Mouse (Mus musculus) lung, embryonic 14.5 days (tissue): ENCODE measurements at regions not wholly inside any gene's neighbourhood (a gene's known extent, or its start where the extent isn't known, plus 50 kb on each side); places are given as distances from the start of the nearest gene placed in this dataset.

Source experiments
- ATAC-seq: fragments of 200-750 bp; cut with Nextera tagmentation; 2 replicates; pipeline ENCODE4 v1.8.0; 2017; ENCODE audit warnings: mild to moderate bottlenecking, moderate TSS enrichment, moderate library complexity; ENCODE audit not compliant: insufficient read depth
- DNase-seq: peaks from one replicate; pipeline ENCODE4 v3.0.0-alpha.2; 2015
- H3K27ac ChIP-seq: fragments of 300-500 bp; sonication (generic); 2 replicates; pipeline ENCODE4 v1.5.1; 2014; ENCODE audit warnings: low read depth, mild to moderate bottlenecking, moderate library complexity
- H3K27me3 ChIP-seq: fragments of 300-500 bp; sonication (generic); 2 replicates; pipeline ENCODE4 v1.6.1; 2014; ENCODE audit warnings: low read length, control low read depth; ENCODE audit not compliant: insufficient read depth
- H3K36me3 ChIP-seq: fragments of 300-500 bp; sonication (generic); 2 replicates; pipeline ENCODE4 v1.6.1; 2014; ENCODE audit warnings: control low read depth; ENCODE audit not compliant: insufficient read depth
- H3K4me1 ChIP-seq: fragments of 300-500 bp; sonication (generic); 2 replicates; pipeline ENCODE4 v1.6.1; 2014; ENCODE audit warnings: antibody characterized with exemption, control low read depth; ENCODE audit not compliant: insufficient read depth
- H3K4me2 ChIP-seq: fragments of 300-500 bp; sonication (generic); 2 replicates; pipeline ENCODE4 v1.6.1; 2014; ENCODE audit warnings: mild to moderate bottlenecking
- H3K4me3 ChIP-seq: fragments of 300-500 bp; sonication (generic); 2 replicates; pipeline ENCODE4 v1.5.1; 2014; ENCODE audit warnings: low read depth, low read length
- H3K9ac ChIP-seq: fragments of 300-500 bp; sonication (generic); 2 replicates; pipeline ENCODE4 v1.6.1; 2014
- H3K9me3 ChIP-seq: fragments of 300-500 bp; sonication (generic); 2 replicates; pipeline ENCODE4 v1.6.1; 2016; ENCODE audit warnings: low read depth, low read length, control low read depth
- CTCF ChIP-seq: IDR thresholded peaks from 2 replicates; pipeline ENCODE4 v1.5.1; 2016; ENCODE audit warnings: antibody characterized with exemption, low read depth
- WGBS: fragments of 180-500 bp; shearing (Covaris S2); extraction: QIAGEN DNeasy Blood & Tissue Kit; methylation state at CpG from one replicate; pipeline ENCODE4 v1.1.7; 2014; 5-methylcytosine and 5-hydroxymethylcytosine counted together

DNA sequence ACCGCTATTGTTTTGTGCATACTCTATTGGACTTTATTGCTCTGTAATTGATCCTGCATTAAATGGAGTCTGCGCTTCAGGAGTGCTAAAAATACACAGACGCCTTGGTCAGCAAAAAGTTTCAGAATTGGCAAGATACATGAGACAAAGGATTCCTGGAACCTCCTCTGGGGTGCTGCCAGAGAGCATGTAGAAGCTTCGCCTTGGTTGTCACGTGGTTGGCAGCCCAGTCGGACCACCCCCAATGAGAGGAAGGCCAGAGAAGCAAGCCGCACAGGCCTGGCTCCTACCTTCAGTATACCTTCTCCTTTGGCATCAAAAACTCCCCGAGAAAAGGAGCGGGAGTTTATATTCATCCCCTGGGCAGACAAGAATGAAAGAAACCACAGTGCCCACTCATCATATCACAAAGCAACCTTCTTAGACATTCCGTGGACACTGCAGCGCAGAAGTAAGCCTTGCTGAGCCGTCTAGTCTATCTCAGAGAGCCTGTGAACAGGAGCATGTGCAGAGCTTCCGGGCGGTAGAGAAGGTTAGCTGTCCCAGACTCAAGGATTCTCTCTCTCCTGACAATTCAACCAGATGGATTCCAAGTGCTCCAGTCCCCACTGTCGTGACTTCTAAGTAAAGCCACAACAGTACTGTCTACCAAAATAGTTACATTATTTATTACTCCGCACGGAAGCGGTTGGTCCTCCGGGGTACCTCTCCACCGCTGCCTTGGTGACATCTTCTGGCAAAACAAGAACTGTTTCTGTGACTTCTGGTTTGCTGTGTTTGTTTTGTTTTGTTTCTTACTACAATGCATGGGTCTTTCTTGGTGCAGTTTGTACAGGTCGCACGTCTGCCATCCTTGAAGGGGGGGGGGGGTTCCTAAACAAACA is 85.6 kb upstream of the Myo10 start:
- H3K36me3 ChIP-seq: no peaks in the 10 kb centered on the region
- no peak overlapping the region for H3K27ac ChIP-seq
- ATAC-seq (peak; percentile 45; the same call in 1 of the 2 replicates), DNase-seq (peak; percentile 52)
- H3K4me3 ChIP-seq: no peak overlapping the region
- no peak overlapping the region for H3K9ac ChIP-seq
- WGBS: 75% methylated on average over 22 of the region's 22 CpGs
- no peaks in the 10 kb centered on the region for H3K27me3 ChIP-seq
- H3K9me3 ChIP-seq: no peaks in the 10 kb centered on the region
- H3K4me2 ChIP-seq: no peak overlapping the region
- no peak for TF ChIP-seq CTCF
- H3K4me1 ChIP-seq: peaks cover 7% of the 10 kb centered on the region

DNA sequence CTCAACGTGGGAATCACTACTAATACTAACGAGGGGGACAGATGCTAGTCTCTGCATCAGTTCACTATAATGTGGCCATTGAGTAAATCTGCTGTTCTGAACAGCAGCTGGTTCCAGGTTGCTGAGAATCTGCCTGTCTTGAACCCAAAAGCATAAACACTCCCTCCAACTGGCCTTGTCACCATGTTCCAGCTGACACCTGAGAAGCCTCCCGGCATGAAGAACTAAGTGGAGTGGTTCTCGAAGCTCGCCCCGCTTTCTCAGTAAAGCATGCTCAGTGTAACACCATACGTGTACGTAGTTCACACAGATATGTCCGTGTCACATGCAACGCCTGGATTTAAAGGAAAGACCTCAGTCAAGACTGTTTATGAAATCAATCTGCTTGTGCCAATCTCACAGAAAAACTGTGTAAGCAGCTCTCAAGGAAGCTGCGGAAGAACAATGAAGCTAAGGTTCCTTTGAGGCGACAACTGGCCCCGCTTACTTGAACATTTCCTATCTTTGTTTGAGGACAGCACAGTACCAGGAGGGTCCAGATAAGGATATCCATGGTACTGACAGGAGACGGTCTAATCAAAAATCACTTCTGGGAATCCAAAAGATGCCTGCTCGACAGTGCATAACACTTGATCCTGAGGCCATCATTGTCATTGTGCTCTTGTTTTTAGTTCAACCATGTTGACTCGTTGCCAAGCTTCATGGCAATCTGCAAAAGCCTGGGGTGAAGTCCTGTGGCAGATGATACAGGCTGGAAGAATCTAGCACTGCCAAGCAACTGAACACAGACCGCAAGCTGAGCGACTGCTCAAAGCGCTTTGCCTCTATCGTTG is 82.8 kb upstream of the Myo10 start:
- DNase-seq (peak; percentile 41), ATAC-seq (peak; percentile 33; the same call in 1 of the 2 replicates)
- no peak overlapping the region for H3K27ac ChIP-seq
- H3K9me3 ChIP-seq: no peaks in the 10 kb centered on the region
- no peak overlapping the region for H3K4me3 ChIP-seq
- no peaks in the 10 kb centered on the region for H3K36me3 ChIP-seq
- TF ChIP-seq CTCF: no peak
- H3K27me3 ChIP-seq: no peaks in the 10 kb centered on the region
- peaks cover 7% of the 10 kb centered on the region for H3K4me1 ChIP-seq
- no peak overlapping the region for H3K9ac ChIP-seq
- 45% methylated on average over 20 of the region's 20 CpGs for WGBS
- no peak overlapping the region for H3K4me2 ChIP-seq

DNA sequence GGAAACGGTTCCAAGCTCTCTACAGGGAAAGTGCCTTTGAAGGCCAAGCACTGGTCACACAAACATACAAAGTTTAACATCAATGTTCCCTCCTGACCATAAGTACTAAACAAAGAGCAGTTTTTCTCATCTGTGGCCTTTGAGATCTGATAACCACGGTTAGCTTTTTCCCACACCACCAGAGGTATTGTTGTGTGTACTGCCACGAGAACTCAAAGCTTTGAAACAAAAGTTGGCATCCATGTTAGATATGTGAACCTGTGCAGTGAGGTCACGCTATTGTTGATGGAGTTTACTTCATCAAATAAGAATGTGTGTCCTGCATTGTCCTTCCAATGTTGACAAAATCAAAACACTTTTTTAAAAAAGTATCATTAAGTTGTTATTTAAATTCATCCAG is 79.9 kb upstream of the Myo10 start:
- no peak overlapping the region for H3K4me3 ChIP-seq
- WGBS: 70% methylated on average over 4 of the region's 4 CpGs

DNA sequence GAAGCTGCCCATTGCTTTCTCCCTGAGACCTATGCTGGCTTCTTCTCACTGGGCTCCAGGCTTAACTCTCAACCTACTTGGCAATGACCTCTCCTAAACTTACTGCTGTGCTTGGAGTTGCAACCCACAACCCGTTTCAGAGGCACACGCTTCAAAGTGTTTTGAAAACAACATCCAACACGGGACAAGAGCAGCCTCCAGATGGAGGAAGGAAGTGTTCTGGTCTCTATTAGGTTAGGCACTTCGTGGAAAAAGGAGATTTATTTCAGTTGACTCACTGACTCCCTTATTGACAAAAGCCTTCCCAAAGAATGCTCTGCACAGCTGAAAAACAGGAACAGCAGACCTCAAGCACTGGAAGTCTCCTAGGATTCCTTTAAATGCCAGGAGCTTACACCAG is 76.1 kb upstream of the Myo10 start:
- 39% methylated on average over 4 of the region's 4 CpGs for WGBS
- H3K27ac ChIP-seq: no peak overlapping the region
- H3K4me2 ChIP-seq: no peak overlapping the region
- H3K4me3 ChIP-seq: no peak overlapping the region
- no peak for ATAC-seq
- no peaks in the 10 kb centered on the region for H3K4me1 ChIP-seq
- DNase-seq: no peak
- TF ChIP-seq CTCF: no peak
- H3K9me3 ChIP-seq: no peaks in the 10 kb centered on the region
- H3K27me3 ChIP-seq: no peaks in the 10 kb centered on the region
- no peaks in the 10 kb centered on the region for H3K36me3 ChIP-seq
- no peak overlapping the region for H3K9ac ChIP-seq

More for the DNA sequence above, 79.9 kb upstream of the Myo10 start:
- DNase-seq (no peak), ATAC-seq (no peak)
- Histone ChIP-seq H3K9me3 (no peaks in the 10 kb centered on the region), H3K4me2 (no peak overlapping the region), H3K36me3 (no peaks in the 10 kb centered on the region), H3K27ac (no peak overlapping the region), H3K4me1 (peaks cover 7% of the 10 kb centered on the region), H3K9ac (no peak overlapping the region), H3K27me3 (no peaks in the 10 kb centered on the region)
- TF ChIP-seq CTCF: no peak

DNA sequence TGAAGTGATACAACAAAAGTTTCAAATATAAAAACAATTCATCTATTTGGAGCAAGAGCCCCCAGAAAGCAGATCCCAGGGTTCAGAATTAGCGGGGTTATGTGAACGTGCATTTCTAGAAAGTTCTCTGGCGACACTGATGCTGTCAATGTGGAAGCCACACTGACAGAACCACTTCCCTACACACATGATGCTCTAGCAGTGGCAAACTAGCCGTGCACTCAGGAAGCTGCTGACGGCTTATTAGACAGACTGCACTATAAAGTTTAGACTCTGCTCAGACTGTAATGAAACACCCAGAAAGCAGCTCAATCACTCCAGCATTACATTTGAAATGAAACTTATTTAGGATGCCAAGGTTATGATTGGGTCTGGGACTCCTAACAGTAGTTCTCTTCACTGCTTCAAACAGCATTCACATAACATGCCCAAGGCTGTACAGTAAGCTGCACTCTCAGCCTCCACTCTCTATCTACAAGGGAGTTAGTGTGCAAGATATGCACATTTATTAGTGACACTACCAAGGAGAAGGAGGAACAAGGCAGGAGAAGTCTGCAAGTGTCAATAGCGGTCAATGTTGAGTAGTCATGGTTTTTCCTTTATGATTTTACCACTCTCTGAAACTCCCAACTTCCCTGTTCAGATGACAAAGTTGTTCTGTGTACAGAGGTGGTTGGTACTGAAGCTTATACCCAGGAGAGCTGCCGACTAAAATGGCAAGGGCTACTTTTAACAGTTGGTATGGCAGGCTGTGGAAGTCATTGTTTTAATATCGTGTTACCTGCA is 71.9 kb upstream of the Myo10 start:
- Histone ChIP-seq H3K27ac (no peak overlapping the region), H3K27me3 (no peaks in the 10 kb centered on the region), H3K4me2 (no peak overlapping the region), H3K4me1 (no peaks in the 10 kb centered on the region), H3K9ac (no peak overlapping the region), H3K9me3 (no peaks in the 10 kb centered on the region), H3K36me3 (no peaks in the 10 kb centered on the region), H3K4me3 (no peak overlapping the region)
- ATAC-seq (no peak), DNase-seq (no peak)
- TF ChIP-seq CTCF: no peak
- WGBS: 72% methylated on average over 8 of the region's 8 CpGs

DNA sequence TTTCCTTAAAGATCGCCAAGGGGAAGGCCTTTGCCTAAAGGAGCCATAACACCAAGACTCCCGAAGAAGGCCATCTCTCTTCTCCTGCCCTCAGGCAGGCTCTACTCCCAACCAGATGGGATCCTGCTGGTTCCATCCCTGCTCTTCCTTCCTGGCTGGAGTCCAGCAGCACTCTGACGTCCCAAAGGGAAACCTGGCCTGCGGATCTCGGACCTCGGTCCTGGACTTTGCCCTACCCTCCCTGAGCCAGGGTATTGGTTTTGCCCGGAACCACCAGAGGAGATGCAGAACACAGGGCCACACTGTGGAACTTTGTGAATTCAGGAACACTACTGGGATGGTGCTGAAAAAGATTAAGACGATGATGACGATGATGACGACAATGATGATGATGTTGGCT is 67.4 kb upstream of the Myo10 start:
- TF ChIP-seq CTCF: no peak
- no peak overlapping the region for H3K4me2 ChIP-seq
- peaks cover 10% of the 10 kb centered on the region; the same call in 1 of the 2 replicates for H3K4me1 ChIP-seq
- no peak overlapping the region for H3K4me3 ChIP-seq
- no peaks in the 10 kb centered on the region for H3K27me3 ChIP-seq
- no peaks in the 10 kb centered on the region for H3K9me3 ChIP-seq
- H3K27ac ChIP-seq: no peak overlapping the region
- H3K9ac ChIP-seq: no peak overlapping the region
- no peaks in the 10 kb centered on the region for H3K36me3 ChIP-seq
- DNase-seq (no peak), ATAC-seq (no peak)
- 83% methylated on average over 10 of the region's 10 CpGs for WGBS

DNA sequence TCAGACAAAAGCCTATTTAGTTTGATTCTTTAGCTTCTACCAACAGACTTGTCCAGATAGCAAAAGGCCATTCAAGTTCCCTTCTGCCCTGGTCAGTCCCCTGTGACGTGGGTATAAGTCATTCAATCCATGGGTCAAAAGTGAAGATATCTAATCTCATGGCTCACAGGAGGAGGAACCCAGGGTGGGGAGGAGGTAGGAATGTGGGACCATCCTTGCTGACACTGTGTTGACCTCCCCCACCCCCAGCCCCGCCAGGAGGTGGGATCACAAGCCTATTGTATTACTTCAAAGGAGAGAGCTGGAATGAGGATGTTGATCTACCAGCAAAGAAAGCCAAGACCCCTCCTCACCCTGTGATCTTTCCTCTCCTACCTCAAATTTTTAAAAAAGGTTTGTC is 66.5 kb upstream of the Myo10 start:
- Histone ChIP-seq H3K36me3 (no peaks in the 10 kb centered on the region), H3K27me3 (no peaks in the 10 kb centered on the region), H3K4me3 (no peak overlapping the region), H3K4me1 (peaks cover 10% of the 10 kb centered on the region; the same call in 1 of the 2 replicates), H3K9me3 (no peaks in the 10 kb centered on the region), H3K9ac (no peak overlapping the region), H3K4me2 (no peak overlapping the region), H3K27ac (no peak overlapping the region)
- WGBS: 38% methylated on average over 2 of the region's 2 CpGs
- ATAC-seq: no peak
- TF ChIP-seq CTCF: no peak
- DNase-seq: no peak
